Mouse (Mus musculus) midbrain, embryonic 11.5 days (tissue): Measurements from ENCODE around the gene Parva. TPM values are rescaled to one million over a fixed set of nuclear protein-coding genes. Genes with fewer than 3 reads are reported as not detected.

Experiments
- ATAC-seq: fragments of 200-750 bp; cut with Nextera tagmentation; 2 replicates; pipeline ENCODE4 v1.8.0; 2017; ENCODE audit warnings: moderate TSS enrichment, moderate library complexity; ENCODE audit not compliant: low FRiP score
- DNase-seq: peaks from one replicate; pipeline ENCODE4 v3.0.0; 2015; ENCODE audit warnings: low spot score; ENCODE audit errors: missing footprints
- H3K27ac ChIP-seq: fragments of 300-500 bp; sonication (generic); 2 replicates; pipeline ENCODE4 v1.5.1; 2014; ENCODE audit warnings: low read depth, low read length
- H3K27me3 ChIP-seq: fragments of 300-500 bp; sonication (generic); 2 replicates; pipeline ENCODE4 v1.6.1; 2014; ENCODE audit warnings: mild to moderate bottlenecking, low read length, moderate library complexity, mixed read lengths; ENCODE audit not compliant: control insufficient read depth, insufficient read depth
- H3K36me3 ChIP-seq: fragments of 300-500 bp; sonication (generic); 2 replicates; pipeline ENCODE4 v1.6.1; 2014; ENCODE audit warnings: mild to moderate bottlenecking, low read length, moderate library complexity, mixed read lengths; ENCODE audit not compliant: control insufficient read depth, insufficient read depth
- H3K4me1 ChIP-seq: fragments of 300-500 bp; sonication (generic); 2 replicates; pipeline ENCODE4 v1.6.1; 2014; ENCODE audit warnings: low read length; ENCODE audit not compliant: control insufficient read depth, insufficient read depth
- H3K4me2 ChIP-seq: fragments of 300-500 bp; sonication (generic); 2 replicates; pipeline ENCODE4 v1.6.1; 2014; ENCODE audit warnings: mild to moderate bottlenecking, moderate library complexity
- H3K4me3 ChIP-seq: fragments of 300-500 bp; sonication (generic); 2 replicates; pipeline ENCODE4 v1.5.1; 2014; ENCODE audit warnings: low read depth, low read length
- H3K9ac ChIP-seq: fragments of 300-500 bp; sonication (generic); 2 replicates; pipeline ENCODE4 v1.6.1; 2014; ENCODE audit warnings: low read length
- H3K9me3 ChIP-seq: fragments of 300-500 bp; sonication (generic); 2 replicates; pipeline ENCODE4 v1.6.1; 2016; ENCODE audit warnings: low read length; ENCODE audit not compliant: control insufficient read depth
- WGBS: fragments of 180-500 bp; shearing (Covaris S2); extraction: QIAGEN DNeasy Blood & Tissue Kit; methylation state at CpG from one replicate; pipeline ENCODE4 v1.1.7; 2014; 5-methylcytosine and 5-hydroxymethylcytosine counted together
- polyA plus RNA-seq: library from polyadenylated mRNA; unstranded; fragments of >200 nt; fragmentation: Nextera tagmentation; extraction: Ambion mirVana; gene quantifications from 2 replicates; pipeline ENCODE4 v1.2.1, GENCODE M21; 2014

The Parva gene
- polyA plus RNA-seq, 1 experiment from 2014 or later = 50.2 TPM

DNA sequence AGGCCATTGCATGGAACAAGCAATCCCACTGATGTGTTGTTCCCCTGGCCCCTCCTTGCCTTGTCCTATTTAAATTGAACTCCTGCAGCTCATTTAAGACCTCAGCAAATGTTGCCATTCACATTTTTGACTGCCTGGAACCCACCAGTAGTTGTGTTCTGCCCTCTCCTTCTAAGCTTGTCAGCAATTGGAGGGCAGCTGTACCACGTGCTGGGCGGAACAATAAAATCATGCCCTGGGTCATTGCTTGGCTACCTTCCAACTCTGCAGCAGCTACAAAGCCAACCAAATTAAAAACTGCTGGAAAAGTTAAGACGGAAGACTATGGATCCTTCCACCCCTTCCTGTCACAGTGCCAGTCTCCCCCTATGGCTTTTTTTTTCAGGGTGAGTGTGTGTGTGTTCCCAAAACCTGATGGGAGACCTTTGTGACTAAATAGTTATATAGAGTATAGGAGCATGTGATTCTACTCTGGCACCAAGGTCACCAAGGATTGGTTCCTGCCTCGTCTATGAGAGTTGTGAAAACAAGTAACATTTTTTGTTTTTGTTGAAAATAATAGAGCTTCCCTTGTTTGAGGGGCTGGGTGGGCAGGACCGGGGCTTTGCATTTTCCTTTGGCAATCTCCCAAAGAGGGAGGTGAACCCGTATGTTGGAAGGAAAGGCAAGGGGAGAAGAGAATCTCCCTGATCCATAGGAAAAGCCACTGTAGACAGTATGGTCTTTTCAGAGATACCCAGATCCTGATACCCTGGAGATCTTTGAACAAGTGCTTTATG is 101.5 kb downstream of the Parva start:
- Histone ChIP-seq H3K36me3 (no peaks in the 10 kb centered on the region), H3K27ac (no peak overlapping the region), H3K9ac (no peak overlapping the region), H3K9me3 (no peaks in the 10 kb centered on the region), H3K27me3 (no peaks in the 10 kb centered on the region), H3K4me3 (no peak overlapping the region), H3K4me1 (no peaks in the 10 kb centered on the region; the same call in 1 of the 2 replicates), H3K4me2 (no peak overlapping the region)
- ATAC-seq (no peak), DNase-seq (no peak)
- WGBS = 74% methylated on average over 6 of the region's 6 CpGs

DNA sequence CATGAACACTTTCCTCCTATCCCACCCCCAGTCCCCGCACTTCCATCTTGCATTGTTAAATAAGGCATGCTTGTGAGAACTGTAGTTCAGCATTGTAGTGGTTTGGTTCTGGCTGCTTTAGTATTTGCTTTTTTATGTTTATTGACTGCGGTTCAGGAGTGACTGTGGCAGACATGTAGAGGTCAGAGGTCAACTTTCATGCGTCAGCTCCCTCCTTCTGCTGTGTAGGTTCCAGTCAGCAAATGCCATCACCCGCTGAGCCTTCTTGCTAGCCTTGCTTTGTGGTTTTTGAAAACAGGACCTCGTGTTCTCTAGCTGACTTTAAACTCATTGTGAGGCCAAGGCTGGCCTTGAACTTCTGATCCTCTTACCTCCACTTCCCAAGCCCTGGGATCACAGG is 103.6 kb downstream of the Parva start:
- Histone ChIP-seq H3K4me2 (no peak overlapping the region), H3K4me3 (no peak overlapping the region), H3K36me3 (no peaks in the 10 kb centered on the region), H3K9ac (no peak overlapping the region), H3K9me3 (no peaks in the 10 kb centered on the region), H3K27ac (no peak overlapping the region), H3K4me1 (peaks cover 7% of the 10 kb centered on the region), H3K27me3 (no peaks in the 10 kb centered on the region)
- 66% methylated on average over 5 of the region's 5 CpGs for WGBS
- ATAC-seq (no peak), DNase-seq (no peak)

- no peak overlapping the region for H3K9ac ChIP-seq
- no peak overlapping the region for H3K4me2 ChIP-seq
- WGBS = 83% methylated on average over 3 of the region's 3 CpGs
- no peaks in the 10 kb centered on the region for H3K36me3 ChIP-seq
- peaks cover 7% of the 10 kb centered on the region; the same call in 1 of the 2 replicates for H3K4me1 ChIP-seq
- no peaks in the 10 kb centered on the region for H3K27me3 ChIP-seq
- H3K9me3 ChIP-seq = no peaks in the 10 kb centered on the region
- DNase-seq (no peak), ATAC-seq (no peak)
- H3K4me3 ChIP-seq = no peak overlapping the region
- H3K27ac ChIP-seq = no peak overlapping the region
Observed at GRCm38 (mm10) chr7:112534148-112534547, 106.8 kb downstream of the Parva start.

GRCm38 (mm10) chr7:112535408-112535921 is 108.2 kb downstream of the Parva start:
- Histone ChIP-seq H3K9me3 (no peaks in the 10 kb centered on the region), H3K36me3 (no peaks in the 10 kb centered on the region), H3K27me3 (no peaks in the 10 kb centered on the region), H3K4me1 (peaks cover 7% of the 10 kb centered on the region; the same call in 1 of the 2 replicates), H3K4me2 (peak overlapping the region; percentile 10; the same call in 1 of the 2 replicates), H3K9ac (peak overlapping the region; percentile 42), H3K27ac (peak overlapping the region; percentile 65; the same call in 1 of the 2 replicates), H3K4me3 (no peak overlapping the region)
- DNase-seq = peak; percentile 87
- ATAC-seq = peak; percentile 78
- WGBS = 15% methylated on average over 16 of the region's 16 CpGs

- Histone ChIP-seq H3K4me1 (no peaks in the 10 kb centered on the region), H3K27ac (no peak overlapping the region), H3K9me3 (no peaks in the 10 kb centered on the region), H3K27me3 (no peaks in the 10 kb centered on the region), H3K9ac (no peak overlapping the region), H3K4me3 (no peak overlapping the region), H3K36me3 (no peaks in the 10 kb centered on the region), H3K4me2 (no peak overlapping the region)
- DNase-seq (no peak), ATAC-seq (no peak)
- 84% methylated on average over 3 of the region's 3 CpGs for WGBS
Observed at GRCm38 (mm10) chr7:112549136-112549535, 121.8 kb downstream of the Parva start.

GRCm38 (mm10) chr7:112561504-112561903 is 134.2 kb downstream of the Parva start:
- 0 out of 2 replicates have a peak, but pooled peaks cover 2% of the 10 kb centered on the region for H3K36me3 ChIP-seq
- DNase-seq = no peak
- H3K9ac ChIP-seq = no peak overlapping the region
- no peak overlapping the region for H3K4me2 ChIP-seq
- H3K9me3 ChIP-seq = no peaks in the 10 kb centered on the region
- WGBS = 84% methylated on average over 3 of the region's 3 CpGs
- no peak overlapping the region for H3K27ac ChIP-seq
- H3K27me3 ChIP-seq = no peaks in the 10 kb centered on the region
- ATAC-seq = no peak
- H3K4me3 ChIP-seq = no peak overlapping the region
- no peaks in the 10 kb centered on the region for H3K4me1 ChIP-seq

- Histone ChIP-seq H3K4me3 (no peak overlapping the region), H3K36me3 (0 out of 2 replicates have a peak, but pooled peaks cover 2% of the 10 kb centered on the region), H3K4me2 (no peak overlapping the region), H3K27me3 (no peaks in the 10 kb centered on the region), H3K9me3 (no peaks in the 10 kb centered on the region), H3K9ac (no peak overlapping the region), H3K27ac (no peak overlapping the region), H3K4me1 (no peaks in the 10 kb centered on the region)
- DNase-seq (no peak), ATAC-seq (no peak)
- 89% methylated on average over 4 of the region's 4 CpGs for WGBS
Observed at GRCm38 (mm10) chr7:112567004-112567403, 139.7 kb downstream of the Parva start.

DNA sequence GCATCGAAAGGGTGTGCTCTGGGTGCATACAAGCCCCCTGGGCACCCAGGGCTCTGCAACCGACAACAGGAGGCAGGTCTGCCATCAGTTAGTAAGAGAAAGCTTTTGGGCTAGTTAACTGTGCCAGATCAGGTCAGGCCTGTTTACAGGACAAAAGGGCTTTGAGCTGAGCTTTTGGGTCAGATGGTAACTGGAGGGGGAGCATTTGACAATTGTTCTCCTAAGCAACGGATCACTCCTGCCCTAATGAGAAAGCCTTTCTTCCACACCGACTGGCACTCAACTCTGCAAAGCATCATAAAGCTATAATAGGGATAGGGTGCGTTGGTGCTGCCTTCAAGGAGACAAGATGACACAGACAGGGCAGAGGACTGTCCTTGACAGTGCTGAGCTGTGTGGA is 141.7 kb downstream of the Parva start:
- Histone ChIP-seq H3K9me3 (no peaks in the 10 kb centered on the region), H3K4me3 (no peak overlapping the region), H3K27ac (no peak overlapping the region), H3K4me1 (no peaks in the 10 kb centered on the region), H3K9ac (no peak overlapping the region), H3K36me3 (0 out of 2 replicates have a peak, but pooled peaks cover 2% of the 10 kb centered on the region), H3K4me2 (no peak overlapping the region), H3K27me3 (no peaks in the 10 kb centered on the region)
- WGBS = 31% methylated on average over 5 of the region's 5 CpGs
- DNase-seq (no peak), ATAC-seq (no peak)

GRCm38 (mm10) chr7:112581621-112582020 is 154.3 kb downstream of the Parva start:
- Histone ChIP-seq H3K9ac (no peak overlapping the region), H3K27me3 (no peaks in the 10 kb centered on the region), H3K9me3 (no peaks in the 10 kb centered on the region), H3K4me2 (no peak overlapping the region), H3K27ac (no peak overlapping the region), H3K4me1 (no peaks in the 10 kb centered on the region), H3K4me3 (no peak overlapping the region), H3K36me3 (no peaks in the 10 kb centered on the region)
- DNase-seq (no peak), ATAC-seq (no peak)
- WGBS = 87% methylated on average over 6 of the region's 6 CpGs
